Mouse (Mus musculus) heart, embryonic 11.5 days (tissue): Measurements from ENCODE around the gene Susd6. TPM values are rescaled to one million over a fixed set of nuclear protein-coding genes. Genes with fewer than 3 reads are reported as not detected.

Source experiments
- ATAC-seq: fragments of 200-750 bp; cut with Nextera tagmentation; replicated peaks from 2 replicates; pipeline ENCODE4 v1.8.0; 2017; ENCODE audit warnings: moderate library complexity; ENCODE audit not compliant: insufficient number of reproducible peaks, low FRiP score, low TSS enrichment
- H3K27ac ChIP-seq: fragments of 300-500 bp; sonication (generic); 2 replicates; pipeline ENCODE4 v1.5.1; 2014; ENCODE audit warnings: mild to moderate bottlenecking, low read depth, low read length
- H3K27me3 ChIP-seq: fragments of 300-500 bp; sonication (generic); 2 replicates; pipeline ENCODE4 v1.6.1; 2014; ENCODE audit warnings: mild to moderate bottlenecking, low read length, mixed read lengths; ENCODE audit not compliant: control insufficient read depth, insufficient read depth
- H3K36me3 ChIP-seq: fragments of 300-500 bp; sonication (generic); 2 replicates; pipeline ENCODE4 v1.6.1; 2014; ENCODE audit warnings: mild to moderate bottlenecking, low read length, moderate library complexity, mixed read lengths; ENCODE audit not compliant: control insufficient read depth, insufficient read depth
- H3K4me1 ChIP-seq: fragments of 300-500 bp; sonication (generic); 2 replicates; pipeline ENCODE4 v1.6.1; 2014; ENCODE audit warnings: low read length; ENCODE audit not compliant: control insufficient read depth, insufficient read depth
- H3K4me2 ChIP-seq: fragments of 300-500 bp; sonication (generic); 2 replicates; pipeline ENCODE4 v1.6.1; 2014; ENCODE audit warnings: mild to moderate bottlenecking, moderate library complexity
- H3K4me3 ChIP-seq: fragments of 300-500 bp; sonication (generic); 2 replicates; pipeline ENCODE4 v1.5.1; 2014; ENCODE audit warnings: low read depth, low read length
- H3K9ac ChIP-seq: fragments of 300-500 bp; sonication (generic); 2 replicates; pipeline ENCODE4 v1.6.1; 2014; ENCODE audit warnings: mild to moderate bottlenecking, low read depth, low read length, moderate library complexity
- H3K9me3 ChIP-seq: fragments of 300-500 bp; sonication (generic); replicated peaks from 2 replicates; pipeline ENCODE4 v1.6.1; 2016; ENCODE audit warnings: low read length; ENCODE audit not compliant: control insufficient read depth
- WGBS: fragments of 180-500 bp; shearing (Covaris S2); extraction: QIAGEN DNeasy Blood & Tissue Kit; methylation state at CpG from one replicate; pipeline ENCODE4 v1.1.7; 2014; ENCODE audit not compliant: insufficient replicate concordance; 5-methylcytosine and 5-hydroxymethylcytosine counted together
- polyA plus RNA-seq: library from polyadenylated mRNA; unstranded; fragments of >200 nt; fragmentation: Nextera tagmentation; extraction: Ambion mirVana; gene quantifications from 2 replicates; pipeline ENCODE4 v1.2.1, GENCODE M21; 2014

Susd6 gene
- polyA plus RNA-seq, 1 experiment from 2014 or later = 17.7 TPM

DNA sequence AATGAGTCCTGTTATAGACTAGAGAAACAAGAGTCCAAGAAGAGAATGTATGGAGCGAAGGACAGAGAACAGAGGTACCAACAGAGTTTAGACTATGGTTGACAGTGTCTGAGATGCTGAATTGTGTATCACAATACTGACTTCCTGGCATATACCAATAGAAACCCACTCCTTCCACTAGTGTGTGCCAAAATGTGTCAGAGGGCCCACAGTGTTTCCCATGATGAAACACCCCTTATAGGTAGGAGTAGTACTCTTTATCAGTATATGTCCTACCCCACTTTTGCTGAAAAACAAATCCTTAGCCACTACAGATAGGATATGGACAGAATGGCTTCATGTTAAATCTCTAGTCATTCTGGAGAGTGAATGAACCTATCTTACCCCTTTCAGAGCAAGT lies 52.3 kb downstream of the Susd6 start:
- no peaks in the 10 kb centered on the region for H3K9me3 ChIP-seq
- no peak for ATAC-seq
- no peak overlapping the region for H3K9ac ChIP-seq
- WGBS = 88% methylated on average over 1 of the region's 1 CpGs
- no peak overlapping the region for H3K4me2 ChIP-seq
- no peaks in the 10 kb centered on the region for H3K36me3 ChIP-seq
- H3K27ac ChIP-seq = no peak overlapping the region
- H3K27me3 ChIP-seq = no peaks in the 10 kb centered on the region
- peaks cover 33% of the 10 kb centered on the region for H3K4me1 ChIP-seq
- no peak overlapping the region for H3K4me3 ChIP-seq

DNA sequence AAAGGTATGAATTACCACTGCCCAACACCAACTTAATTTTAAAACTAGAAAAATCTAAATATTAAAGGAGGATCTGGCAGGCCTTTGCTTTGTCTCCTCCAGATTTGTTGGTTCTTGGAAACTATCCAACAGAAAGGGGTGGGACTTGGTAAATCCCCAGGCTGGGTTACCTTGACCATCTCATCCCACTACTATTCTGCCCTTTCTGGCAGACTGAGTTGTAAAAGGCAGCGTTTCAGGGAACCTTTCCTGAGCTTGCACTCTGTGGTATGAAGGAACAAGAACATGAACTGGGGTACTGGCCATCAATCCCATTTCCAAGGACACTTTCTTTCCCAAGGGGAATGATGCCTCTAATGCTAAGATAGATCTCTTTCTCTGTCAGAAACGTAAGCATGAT lies 52.9 kb downstream of the Susd6 start:
- Histone ChIP-seq H3K4me2 (no peak overlapping the region), H3K4me1 (peaks cover 33% of the 10 kb centered on the region), H3K36me3 (no peaks in the 10 kb centered on the region), H3K9ac (no peak overlapping the region), H3K4me3 (no peak overlapping the region), H3K9me3 (no peaks in the 10 kb centered on the region), H3K27ac (0 out of 2 replicates have a peak overlapping the region, but pooled peaks have one; percentile 29), H3K27me3 (no peaks in the 10 kb centered on the region)
- ATAC-seq = no peak
- WGBS = 70% methylated on average over 2 of the region's 2 CpGs

DNA sequence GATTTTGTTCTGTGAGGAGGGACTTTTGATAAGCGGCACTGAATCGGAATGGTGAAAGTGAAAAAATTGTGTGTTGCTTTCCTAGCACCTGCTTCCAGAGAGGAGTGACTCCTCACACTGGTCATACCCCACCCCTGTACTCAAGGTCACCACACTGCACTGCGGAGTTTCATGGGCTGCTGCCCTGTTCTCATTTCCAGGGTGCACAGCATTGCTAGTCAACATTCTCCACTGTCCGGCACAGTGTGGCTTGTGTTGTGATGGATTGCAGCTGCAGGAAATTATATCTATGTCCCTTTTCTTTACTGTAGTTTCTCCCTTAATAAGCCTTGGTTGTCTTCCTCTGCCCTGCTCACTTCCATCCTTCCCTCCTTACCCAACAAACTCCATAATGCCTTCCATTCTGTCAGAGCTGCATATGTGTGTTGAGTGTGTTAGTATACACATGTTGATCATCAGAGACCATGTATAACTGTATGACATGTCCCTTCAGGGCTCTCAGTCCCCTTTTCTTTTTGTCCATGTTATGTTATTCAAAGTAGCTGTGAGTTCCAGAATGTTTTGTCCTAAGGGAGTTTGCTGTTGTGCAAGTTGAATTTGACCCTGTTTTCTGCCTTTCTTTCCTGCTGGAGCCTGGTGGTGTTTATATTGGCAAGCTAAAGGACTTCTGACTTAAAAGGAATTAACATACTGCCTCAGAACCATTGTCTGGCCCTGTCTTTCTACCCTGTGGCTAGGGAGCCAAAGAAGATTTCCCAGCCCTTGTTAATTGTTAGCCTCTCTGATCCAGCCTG lies 53.5 kb downstream of the Susd6 start:
- peak overlapping the region; percentile 29; the same call in 1 of the 2 replicates for H3K27ac ChIP-seq
- H3K9ac ChIP-seq = no peak overlapping the region
- H3K27me3 ChIP-seq = no peaks in the 10 kb centered on the region
- no peaks in the 10 kb centered on the region for H3K36me3 ChIP-seq
- H3K4me1 ChIP-seq = peaks cover 33% of the 10 kb centered on the region
- no peak overlapping the region for H3K4me2 ChIP-seq
- H3K9me3 ChIP-seq = no peaks in the 10 kb centered on the region
- WGBS = 69% methylated on average over 4 of the region's 4 CpGs
- ATAC-seq = no peak
- H3K4me3 ChIP-seq = no peak overlapping the region

DNA sequence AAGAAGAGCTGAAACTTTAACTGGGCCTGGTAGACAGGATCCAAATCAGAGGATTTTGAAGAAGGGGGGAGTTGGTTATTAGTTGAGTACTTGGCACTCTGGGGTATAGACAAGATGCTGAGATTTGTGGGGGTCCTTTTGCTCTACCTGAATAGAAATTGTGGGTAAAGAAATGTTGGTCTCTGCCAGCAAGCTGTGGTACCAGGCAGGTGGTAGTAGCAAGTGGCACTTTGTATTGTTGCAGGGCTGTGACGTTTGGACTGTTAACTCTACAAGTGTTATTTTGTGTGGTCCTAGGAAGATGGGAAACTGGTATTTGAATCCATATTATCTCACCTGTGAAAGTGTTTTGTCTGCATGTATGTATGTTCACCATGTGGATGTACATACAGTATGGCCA lies 55.6 kb downstream of the Susd6 start:
- no peaks in the 10 kb centered on the region for H3K9me3 ChIP-seq
- no peaks in the 10 kb centered on the region for H3K36me3 ChIP-seq
- H3K4me3 ChIP-seq = no peak overlapping the region
- H3K27me3 ChIP-seq = no peaks in the 10 kb centered on the region
- WGBS = 74% methylated on average over 1 of the region's 1 CpGs
- no peak overlapping the region for H3K27ac ChIP-seq
- ATAC-seq = no peak
- H3K4me2 ChIP-seq = no peak overlapping the region
- H3K9ac ChIP-seq = no peak overlapping the region
- peaks cover 33% of the 10 kb centered on the region for H3K4me1 ChIP-seq

DNA sequence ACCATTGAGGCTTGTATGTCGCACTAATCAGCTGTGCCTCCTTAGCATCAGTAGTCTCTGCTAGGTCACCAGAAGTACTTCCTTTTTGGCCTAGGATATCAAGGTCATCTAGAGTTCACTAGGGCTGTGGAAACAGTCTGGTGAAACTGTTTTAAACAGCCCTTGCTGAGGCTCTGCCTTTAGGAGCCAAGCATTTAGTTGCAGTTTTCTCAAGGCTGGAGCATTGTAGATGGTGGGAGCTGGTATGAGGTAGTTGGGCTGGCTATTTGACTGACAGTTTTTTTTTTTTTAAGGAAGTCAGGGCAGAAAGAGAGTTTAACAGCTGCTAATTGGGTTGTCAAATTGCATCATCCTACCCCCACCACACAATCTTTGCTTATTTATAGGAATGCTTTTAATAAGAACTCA lies 56.6 kb downstream of the Susd6 start:
- ATAC-seq = no peak
- Histone ChIP-seq H3K4me3 (no peak overlapping the region), H3K9ac (no peak overlapping the region), H3K36me3 (0 out of 2 replicates have a peak, but pooled peaks cover 3% of the 10 kb centered on the region), H3K4me2 (no peak overlapping the region), H3K27ac (no peak overlapping the region), H3K27me3 (no peaks in the 10 kb centered on the region), H3K9me3 (no peaks in the 10 kb centered on the region), H3K4me1 (peaks cover 33% of the 10 kb centered on the region)
- 29% methylated on average over 1 of the region's 1 CpGs for WGBS

DNA sequence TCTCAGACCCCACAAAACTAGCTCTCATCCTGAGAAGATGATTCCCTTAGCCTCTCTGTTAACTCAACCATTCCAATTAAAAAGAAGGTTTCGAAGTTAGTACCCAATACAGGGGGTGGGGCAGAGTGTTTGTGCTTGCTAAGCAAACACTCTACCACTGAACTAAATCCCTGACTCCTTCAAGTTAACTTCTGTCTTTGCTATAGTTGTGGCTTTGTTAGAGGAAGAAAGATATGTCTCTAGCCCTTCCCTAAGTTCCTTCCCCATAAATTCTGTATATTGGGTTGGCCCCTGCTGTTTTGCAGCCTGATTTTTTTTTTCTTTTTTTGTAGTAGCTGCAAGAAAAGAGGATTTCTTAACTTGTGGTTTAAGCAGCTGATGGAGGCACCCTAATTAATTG lies 61.7 kb downstream of the Susd6 start:
- Histone ChIP-seq H3K4me2 (no peak overlapping the region), H3K4me3 (no peak overlapping the region), H3K9me3 (no peaks in the 10 kb centered on the region), H3K9ac (no peak overlapping the region), H3K27ac (no peak overlapping the region), H3K36me3 (0 out of 2 replicates have a peak, but pooled peaks cover 3% of the 10 kb centered on the region), H3K4me1 (peaks cover 15% of the 10 kb centered on the region), H3K27me3 (no peaks in the 10 kb centered on the region)
- WGBS = 91% methylated on average over 1 of the region's 1 CpGs
- no peak for ATAC-seq

DNA sequence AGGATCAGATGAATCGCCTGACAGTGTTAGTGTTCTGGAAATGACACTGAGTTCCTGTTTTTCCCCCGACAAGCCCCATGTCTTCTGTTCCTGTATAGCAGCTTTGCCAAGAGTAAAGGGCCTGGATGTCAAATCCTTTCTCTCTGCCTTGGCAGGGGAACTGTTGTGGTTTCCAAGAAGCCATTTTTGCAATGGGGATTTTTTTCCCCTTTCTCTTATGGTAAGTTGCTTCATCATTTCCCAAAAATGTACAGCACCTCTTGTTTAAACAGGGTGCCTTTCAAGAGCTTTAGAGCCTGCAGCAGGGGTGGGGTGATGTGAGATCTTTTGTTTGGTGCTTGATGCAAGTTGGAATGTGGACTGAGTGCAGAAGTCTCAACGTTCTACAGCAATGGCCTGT lies 63.4 kb downstream of the Susd6 start:
- 69% methylated on average over 3 of the region's 3 CpGs for WGBS
- Histone ChIP-seq H3K4me1 (peaks cover 10% of the 10 kb centered on the region), H3K27ac (no peak overlapping the region), H3K9ac (no peak overlapping the region), H3K4me3 (no peak overlapping the region), H3K27me3 (no peaks in the 10 kb centered on the region), H3K36me3 (0 out of 2 replicates have a peak, but pooled peaks cover 3% of the 10 kb centered on the region), H3K9me3 (no peaks in the 10 kb centered on the region), H3K4me2 (no peak overlapping the region)
- ATAC-seq = no peak

DNA sequence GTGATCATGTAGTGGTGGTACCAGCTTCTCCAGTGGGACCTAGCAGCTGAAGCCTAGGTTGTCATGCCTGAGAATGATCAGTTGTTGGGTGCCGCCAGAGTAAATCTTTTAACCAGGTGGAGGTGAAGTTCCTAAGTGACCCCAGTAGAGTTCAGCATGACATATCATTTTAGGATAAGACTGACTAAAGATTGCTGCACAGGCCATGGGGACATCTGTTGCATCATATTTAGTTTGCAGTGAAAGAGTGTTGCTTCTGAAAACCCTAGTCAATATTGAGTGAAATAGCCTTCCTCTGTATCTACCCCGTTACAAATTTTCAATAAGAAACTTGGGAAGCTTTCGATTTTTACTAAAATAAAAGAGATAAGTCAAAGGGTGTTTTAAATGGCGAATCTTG lies 64.4 kb downstream of the Susd6 start:
- Histone ChIP-seq H3K4me2 (no peak overlapping the region), H3K4me1 (peaks cover 10% of the 10 kb centered on the region), H3K9me3 (no peaks in the 10 kb centered on the region), H3K4me3 (no peak overlapping the region), H3K27ac (no peak overlapping the region), H3K36me3 (0 out of 2 replicates have a peak, but pooled peaks cover 3% of the 10 kb centered on the region), H3K27me3 (no peaks in the 10 kb centered on the region), H3K9ac (no peak overlapping the region)
- 90% methylated on average over 4 of the region's 4 CpGs for WGBS
- ATAC-seq = no peak

DNA sequence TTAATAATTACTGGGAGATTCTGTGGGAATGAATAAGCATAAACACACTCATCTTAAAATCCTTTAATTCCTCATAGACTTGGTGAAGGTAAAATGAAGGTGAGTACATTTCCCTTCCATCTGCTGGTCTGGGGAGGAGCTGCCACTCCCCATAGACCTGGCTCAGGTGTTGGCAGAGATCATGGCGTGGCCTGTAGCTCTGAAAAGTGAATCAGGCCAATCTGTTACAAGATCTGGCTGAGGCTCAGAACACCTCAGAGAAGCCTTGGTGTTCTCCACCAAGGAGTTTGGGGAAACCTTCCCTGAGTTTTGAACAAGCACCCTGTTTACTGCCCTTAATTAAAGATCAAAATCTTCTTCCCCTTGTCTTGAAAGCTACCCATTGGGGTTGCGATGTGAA lies 64.8 kb downstream of the Susd6 start:
- Histone ChIP-seq H3K27ac (no peak overlapping the region), H3K36me3 (0 out of 2 replicates have a peak, but pooled peaks cover 3% of the 10 kb centered on the region), H3K9me3 (no peaks in the 10 kb centered on the region), H3K4me1 (peaks cover 10% of the 10 kb centered on the region), H3K9ac (no peak overlapping the region), H3K4me2 (no peak overlapping the region), H3K27me3 (no peaks in the 10 kb centered on the region), H3K4me3 (no peak overlapping the region)
- 82% methylated on average over 2 of the region's 2 CpGs for WGBS
- no peak for ATAC-seq
